Mouse (Mus musculus): Measurements from ENCODE around the gene Cldn8. TPM values are rescaled to one million over a fixed set of nuclear protein-coding genes. Genes with fewer than 3 reads are reported as not detected.

The Cldn8 gene
- not detected in 2 replicates for polyA plus RNA-seq (2015; fragmentation: Nextera tagmentation; extraction: Ambion mirVana)

GRCm38 (mm10) chr16:88563045-88563913, at the start of gene Cldn8:
Gene Cldn8 (minus strand): TSS chr16:88563183.
- 82% methylated on average over 6 of the region's 6 CpGs for WGBS
- Histone ChIP-seq H3K27ac (ENCODE audit: low read depth, low read length) (no peak within 1 kb of the TSS), H3K4me1 (ENCODE audit: control insufficient read depth, insufficient read depth, low read depth, low read length) (no peaks in the 10 kb centered on the region), H3K4me3 (ENCODE audit: low read length) (no peak within 1 kb of the TSS), H3K4me2 (ENCODE audit: low read length) (no peak within 1 kb of the TSS), H3K9ac (ENCODE audit: low read depth, low read length) (no peak within 1 kb of the TSS), H3K27me3 (replicated peaks; ENCODE audit: control insufficient read depth, insufficient read depth, low read length) (no peaks in the 10 kb centered on the region), H3K36me3 (ENCODE audit: control insufficient read depth, insufficient read depth, low read length) (no peaks in the 10 kb centered on the region), H3K9me3 (ENCODE audit: control insufficient read depth, low read length) (no peaks in the 10 kb centered on the region)
- ATAC-seq: no peak

- no peak overlapping the region for H3K4me2 ChIP-seq (ENCODE audit: low read length)
- no peak overlapping the region for H3K27ac ChIP-seq (ENCODE audit: low read depth, low read length)
- no peak for ATAC-seq
- H3K9ac ChIP-seq (ENCODE audit: low read depth, low read length): no peak overlapping the region
- WGBS: 67% methylated on average over 4 of the region's 4 CpGs
- H3K9me3 ChIP-seq (ENCODE audit: control insufficient read depth, low read length): no peaks in the 10 kb centered on the region
- no peaks in the 10 kb centered on the region for H3K36me3 ChIP-seq (ENCODE audit: control insufficient read depth, insufficient read depth, low read length)
- H3K4me1 ChIP-seq (ENCODE audit: control insufficient read depth, insufficient read depth, low read depth, low read length): no peaks in the 10 kb centered on the region
- H3K4me3 ChIP-seq (ENCODE audit: low read length): no peak overlapping the region
- no peaks in the 10 kb centered on the region for H3K27me3 ChIP-seq (replicated peaks; ENCODE audit: control insufficient read depth, insufficient read depth, low read length)
Measured at GRCm38 (mm10) chr16:88612712-88613111, 49.7 kb upstream of the Cldn8 start.

- H3K4me3 ChIP-seq (ENCODE audit: low read length): no peak within 1 kb of the TSS
- H3K9ac ChIP-seq (ENCODE audit: low read depth, low read length): no peak within 1 kb of the TSS
- H3K27ac ChIP-seq (ENCODE audit: low read depth, low read length): no peak within 1 kb of the TSS
- no peaks in the 10 kb centered on the region for H3K4me1 ChIP-seq (ENCODE audit: control insufficient read depth, insufficient read depth, low read depth, low read length)
- no peaks in the 10 kb centered on the region for H3K9me3 ChIP-seq (ENCODE audit: control insufficient read depth, low read length)
- 86% methylated on average over 8 of the region's 8 CpGs for WGBS
- no peaks in the 10 kb centered on the region for H3K36me3 ChIP-seq (ENCODE audit: control insufficient read depth, insufficient read depth, low read length)
- no peak within 1 kb of the TSS for H3K4me2 ChIP-seq (ENCODE audit: low read length)
- no peak for ATAC-seq
- no peaks in the 10 kb centered on the region for H3K27me3 ChIP-seq (replicated peaks; ENCODE audit: control insufficient read depth, insufficient read depth, low read length)
Measured at GRCm38 (mm10) chr16:88611922-88612321, 48.9 kb upstream of the Cldn8 start, which contains the start of gene Krtap24-1. Gene Krtap24-1 (minus strand): TSS chr16:88612279.

- Histone ChIP-seq H3K9me3 (ENCODE audit: control insufficient read depth, low read length) (no peaks in the 10 kb centered on the region), H3K36me3 (ENCODE audit: control insufficient read depth, insufficient read depth, low read length) (no peaks in the 10 kb centered on the region), H3K27me3 (replicated peaks; ENCODE audit: control insufficient read depth, insufficient read depth, low read length) (no peaks in the 10 kb centered on the region), H3K9ac (ENCODE audit: low read depth, low read length) (no peak overlapping the region), H3K4me1 (ENCODE audit: control insufficient read depth, insufficient read depth, low read depth, low read length) (no peaks in the 10 kb centered on the region), H3K27ac (ENCODE audit: low read depth, low read length) (no peak overlapping the region), H3K4me3 (ENCODE audit: low read length) (no peak overlapping the region), H3K4me2 (ENCODE audit: low read length) (no peak overlapping the region)
- 82% methylated on average over 6 of the region's 6 CpGs for WGBS
- ATAC-seq: no peak
Measured at GRCm38 (mm10) chr16:88604570-88604969, 41.6 kb upstream of the Cldn8 start.

- Histone ChIP-seq H3K4me1 (ENCODE audit: control insufficient read depth, insufficient read depth, low read depth, low read length) (no peaks in the 10 kb centered on the region), H3K9me3 (ENCODE audit: control insufficient read depth, low read length) (no peaks in the 10 kb centered on the region), H3K9ac (ENCODE audit: low read depth, low read length) (no peak overlapping the region), H3K4me3 (ENCODE audit: low read length) (no peak overlapping the region), H3K36me3 (ENCODE audit: control insufficient read depth, insufficient read depth, low read length) (no peaks in the 10 kb centered on the region), H3K27me3 (replicated peaks; ENCODE audit: control insufficient read depth, insufficient read depth, low read length) (no peaks in the 10 kb centered on the region), H3K27ac (ENCODE audit: low read depth, low read length) (no peak overlapping the region), H3K4me2 (ENCODE audit: low read length) (no peak overlapping the region)
- ATAC-seq: no peak
- WGBS: 68% methylated on average over 1 of the region's 1 CpGs
Measured at GRCm38 (mm10) chr16:88602464-88602863, 39.5 kb upstream of the Cldn8 start.

GRCm38 (mm10) chr16:88600303-88600702, 37.3 kb upstream of the Cldn8 start:
- no peak overlapping the region for H3K4me2 ChIP-seq (ENCODE audit: low read length)
- ATAC-seq: no peak
- H3K4me1 ChIP-seq (ENCODE audit: control insufficient read depth, insufficient read depth, low read depth, low read length): no peaks in the 10 kb centered on the region
- H3K27me3 ChIP-seq (replicated peaks; ENCODE audit: control insufficient read depth, insufficient read depth, low read length): no peaks in the 10 kb centered on the region
- 77% methylated on average over 8 of the region's 8 CpGs for WGBS
- no peaks in the 10 kb centered on the region for H3K9me3 ChIP-seq (ENCODE audit: control insufficient read depth, low read length)
- no peak overlapping the region for H3K4me3 ChIP-seq (ENCODE audit: low read length)
- H3K27ac ChIP-seq (ENCODE audit: low read depth, low read length): no peak overlapping the region
- no peaks in the 10 kb centered on the region for H3K36me3 ChIP-seq (ENCODE audit: control insufficient read depth, insufficient read depth, low read length)
- H3K9ac ChIP-seq (ENCODE audit: low read depth, low read length): no peak overlapping the region

- no peak overlapping the region for H3K9ac ChIP-seq (ENCODE audit: low read depth, low read length)
- H3K4me2 ChIP-seq (ENCODE audit: low read length): no peak overlapping the region
- H3K36me3 ChIP-seq (ENCODE audit: control insufficient read depth, insufficient read depth, low read length): no peaks in the 10 kb centered on the region
- no peak overlapping the region for H3K27ac ChIP-seq (ENCODE audit: low read depth, low read length)
- no peak for ATAC-seq
- H3K27me3 ChIP-seq (replicated peaks; ENCODE audit: control insufficient read depth, insufficient read depth, low read length): no peaks in the 10 kb centered on the region
- H3K4me1 ChIP-seq (ENCODE audit: control insufficient read depth, insufficient read depth, low read depth, low read length): no peaks in the 10 kb centered on the region
- 67% methylated on average over 16 of the region's 16 CpGs for WGBS
- H3K9me3 ChIP-seq (ENCODE audit: control insufficient read depth, low read length): no peaks in the 10 kb centered on the region
- no peak overlapping the region for H3K4me3 ChIP-seq (ENCODE audit: low read length)
Measured at GRCm38 (mm10) chr16:88599504-88600237, 36.7 kb upstream of the Cldn8 start.

- no peaks in the 10 kb centered on the region for H3K4me1 ChIP-seq (ENCODE audit: control insufficient read depth, insufficient read depth, low read depth, low read length)
- H3K27ac ChIP-seq (ENCODE audit: low read depth, low read length): no peak overlapping the region
- no peaks in the 10 kb centered on the region for H3K36me3 ChIP-seq (ENCODE audit: control insufficient read depth, insufficient read depth, low read length)
- H3K9ac ChIP-seq (ENCODE audit: low read depth, low read length): no peak overlapping the region
- ATAC-seq: no peak
- H3K4me2 ChIP-seq (ENCODE audit: low read length): no peak overlapping the region
- no peaks in the 10 kb centered on the region for H3K9me3 ChIP-seq (ENCODE audit: control insufficient read depth, low read length)
- no peak overlapping the region for H3K4me3 ChIP-seq (ENCODE audit: low read length)
- no peaks in the 10 kb centered on the region for H3K27me3 ChIP-seq (replicated peaks; ENCODE audit: control insufficient read depth, insufficient read depth, low read length)
Measured at GRCm38 (mm10) chr16:88592758-88593157, 29.8 kb upstream of the Cldn8 start.

GRCm38 (mm10) chr16:88583338-88583737, 20.4 kb upstream of the Cldn8 start:
- no peaks in the 10 kb centered on the region for H3K27me3 ChIP-seq (replicated peaks; ENCODE audit: control insufficient read depth, insufficient read depth, low read length)
- no peaks in the 10 kb centered on the region for H3K4me1 ChIP-seq (ENCODE audit: control insufficient read depth, insufficient read depth, low read depth, low read length)
- H3K9ac ChIP-seq (ENCODE audit: low read depth, low read length): no peak overlapping the region
- WGBS: 92% methylated on average over 9 of the region's 9 CpGs
- no peaks in the 10 kb centered on the region for H3K9me3 ChIP-seq (ENCODE audit: control insufficient read depth, low read length)
- no peak overlapping the region for H3K4me2 ChIP-seq (ENCODE audit: low read length)
- no peak overlapping the region for H3K27ac ChIP-seq (ENCODE audit: low read depth, low read length)
- no peak for ATAC-seq
- H3K36me3 ChIP-seq (ENCODE audit: control insufficient read depth, insufficient read depth, low read length): no peaks in the 10 kb centered on the region
- no peak overlapping the region for H3K4me3 ChIP-seq (ENCODE audit: low read length)

All from hindbrain, embryonic 16.5 days (tissue).